9 mouse cellular contexts compared by ENCODE assay signal in genomic region chr11:77985541-77986065, GRCm38 (mm10). TPM values are rescaled to one million over a fixed set of nuclear protein-coding genes. Genes with fewer than 3 reads are reported as not detected.
DNase-seq lines count a peak whose midpoint lies in the region; ATAC-seq and TF ChIP-seq lines count a peak whose summit lies in the region.
"Had no signal": no experiment of that assay in that cellular context is flagged by ENCODE, and none has a peak within 500 bp of the region (broad histone marks: within the 10 kb centered on the region; RNA-seq: fewer than 3 reads in every experiment).

No protein-coding gene starts in this region.

- no peaks in the 10 kb centered on the region for H3K9me3 ChIP-seq in embryonic facial prominence, embryonic 15.5 days (replicated peaks)
- H3K9me3 ChIP-seq in limb, embryonic 10.5 days (replicated peaks) = no peaks in the 10 kb centered on the region
- H3K9me3 ChIP-seq in neural tube, embryonic 14.5 days (ENCODE audit: control insufficient read depth, low read length) = no peaks in the 10 kb centered on the region

- peak overlapping the region; percentile 87 for H3K4me2 ChIP-seq in embryonic facial prominence, embryonic 15.5 days (replicated peaks)
- H3K4me2 ChIP-seq in neural tube, embryonic 14.5 days (ENCODE audit: low read depth, low read length) = peak overlapping the region; percentile 89

- peak overlapping the region; percentile 91; the same call in 1 of the 2 replicates for H3K27ac ChIP-seq in layer of hippocampus, adult 2 months
- H3K27ac ChIP-seq in embryonic facial prominence, embryonic 15.5 days (replicated peaks) = peak overlapping the region; percentile 95
- H3K27ac ChIP-seq in limb, embryonic 10.5 days = 0 out of 2 replicates have a peak overlapping the region, but pooled peaks have one; percentile 95
- no peak overlapping the region for H3K27ac ChIP-seq in neural tube, embryonic 14.5 days (ENCODE audit: low read depth, low read length)

- H3K36me3 ChIP-seq in embryonic facial prominence, embryonic 15.5 days = peaks cover 22% of the 10 kb centered on the region
- H3K36me3 ChIP-seq in limb, embryonic 10.5 days = peaks cover 61% of the 10 kb centered on the region
- peaks cover 14% of the 10 kb centered on the region; the same call in 1 of the 2 replicates for H3K36me3 ChIP-seq in neural tube, embryonic 14.5 days (ENCODE audit: control insufficient read depth, insufficient read depth, low read length)

- WGBS in embryonic facial prominence, embryonic 15.5 days = 82% methylated on average over 3 of the region's 3 CpGs
- WGBS in limb, embryonic 10.5 days = 85% methylated on average over 3 of the region's 3 CpGs
- WGBS in neural tube, embryonic 14.5 days = 88% methylated on average over 3 of the region's 3 CpGs

- no peaks in the 10 kb centered on the region for H3K27me3 ChIP-seq in embryonic facial prominence, embryonic 15.5 days
- no peaks in the 10 kb centered on the region for H3K27me3 ChIP-seq in limb, embryonic 10.5 days (ENCODE audit: low read depth, poor library complexity, severe bottlenecking)
- H3K27me3 ChIP-seq in neural tube, embryonic 14.5 days (ENCODE audit: control insufficient read depth, insufficient read depth, low read length) = no peaks in the 10 kb centered on the region

- no peak for TF ChIP-seq CTCF in layer of hippocampus, adult 2 months (conservative IDR thresholded peaks at IDR 0.05)

- 0 out of 2 replicates have a peak overlapping the region, but pooled peaks have one; percentile 100 for H3K9ac ChIP-seq in embryonic facial prominence, embryonic 15.5 days
- no peak overlapping the region for H3K9ac ChIP-seq in neural tube, embryonic 14.5 days (replicated peaks; ENCODE audit: low read depth, low read length)

- no peak for ATAC-seq in embryonic facial prominence, embryonic 15.5 days (ENCODE audit: insufficient number of reproducible peaks, low FRiP score, low TSS enrichment, low read depth)
- ATAC-seq in neural tube, embryonic 14.5 days (ENCODE audit: low read depth) = no peak
- ATAC-seq in erythroid progenitor cell, adult 5-6 weeks (replicated peaks; ENCODE audit: low FRiP score, poor library complexity, severe bottlenecking) = no peak

- H3K4me1 ChIP-seq in embryonic facial prominence, embryonic 15.5 days = peaks cover 14% of the 10 kb centered on the region
- H3K4me1 ChIP-seq in limb, embryonic 10.5 days = peaks cover 14% of the 10 kb centered on the region
- H3K4me1 ChIP-seq in neural tube, embryonic 14.5 days (ENCODE audit: control insufficient read depth, insufficient read depth, low read length) = 0 out of 2 replicates have a peak, but pooled peaks cover 4% of the 10 kb centered on the region

- no peak for DNase-seq in layer of hippocampus, adult 2 months (ENCODE audit: low spot score in 2 of 2)
- no peak for DNase-seq in layer of hippocampus, adult 18-20 months (ENCODE audit: low spot score in 2 of 2)
- no peak for DNase-seq in limb, embryonic 10.5 days (ENCODE audit: low spot score)
- DNase-seq in urinary bladder, adult 18-20 months (ENCODE audit: low spot score in 2 of 2) = no peak
- no peak for DNase-seq in spleen, adult 12 weeks (ENCODE audit: low spot score)
- DNase-seq: lung, adult 2 months had no signal

- peak overlapping the region; percentile 76 for H3K4me3 ChIP-seq in layer of hippocampus, adult 2 months
- peak overlapping the region; percentile 99 for H3K4me3 ChIP-seq in embryonic facial prominence, embryonic 15.5 days (replicated peaks)
- peak overlapping the region; percentile 99 for H3K4me3 ChIP-seq in limb, embryonic 10.5 days
- H3K4me3 ChIP-seq in neural tube, embryonic 14.5 days (ENCODE audit: low read depth, low read length) = peak overlapping the region; percentile 99

RNA-seq across cellular contexts. Expression of gene Phf12, which starts 3.0 kb away (rescaled TPM):
- 10 to 100 TPM; 59.0 to 62.4 TPM for total RNA-seq in layer of hippocampus, adult 2 months (2021)
- total RNA-seq in layer of hippocampus, adult 18-20 months (2021) = 10 to 100 TPM; 52.6 to 55.4 TPM
- 16.8 and 18.4 TPM in 2 replicates for polyA plus RNA-seq in embryonic facial prominence, embryonic 15.5 days (2015; fragmentation: Nextera tagmentation; extraction: Ambion mirVana)
- 21.0 and 23.1 TPM in 2 replicates for polyA plus RNA-seq in limb, embryonic 10.5 days (2016; fragmentation: Nextera tagmentation; extraction: Ambion mirVana)
- polyA plus RNA-seq in neural tube, embryonic 14.5 days (2014; fragmentation: Nextera tagmentation; extraction: Ambion mirVana) = 16.3 and 19.0 TPM in 2 replicates
- 45.7 and 92.3 TPM in 2 replicates for total RNA-seq in erythroid progenitor cell, adult 5-6 weeks (2015; ENCODE audit: low replicate concordance)
- total RNA-seq in erythroid progenitor cell, adult 5-6 weeks (2017; ENCODE audit: low replicate concordance) = 27.2 and 39.9 TPM in 2 replicates

RNA-seq across cellular contexts. Expression of gene Dhrs13, which starts 46.5 kb away (rescaled TPM):
- total RNA-seq in layer of hippocampus, adult 2 months (2021) = 1 to 10 TPM; 4.6 to 5.7 TPM
- total RNA-seq in layer of hippocampus, adult 18-20 months (2021) = 1 to 10 TPM; 5.0 TPM
- polyA plus RNA-seq in embryonic facial prominence, embryonic 15.5 days (2015; fragmentation: Nextera tagmentation; extraction: Ambion mirVana) = 18.5 and 19.7 TPM in 2 replicates
- polyA plus RNA-seq in limb, embryonic 10.5 days (2016; fragmentation: Nextera tagmentation; extraction: Ambion mirVana) = 16.1 and 17.5 TPM in 2 replicates
- 55.6 and 58.6 TPM in 2 replicates for polyA plus RNA-seq in neural tube, embryonic 14.5 days (2014; fragmentation: Nextera tagmentation; extraction: Ambion mirVana)
- 10.1 and 10.8 TPM in 2 replicates for total RNA-seq in erythroid progenitor cell, adult 5-6 weeks (2015; ENCODE audit: low replicate concordance)
- total RNA-seq in erythroid progenitor cell, adult 5-6 weeks (2017; ENCODE audit: low replicate concordance) = 7.1 and 10.8 TPM in 2 replicates

RNA-seq across cellular contexts. Expression of gene Flot2, which starts 52.1 kb away (rescaled TPM):
- total RNA-seq in layer of hippocampus, adult 2 months (2021) = 10 to 100 TPM; 70.9 to 77.4 TPM
- 10 to 100 TPM; 73.6 to 75.9 TPM for total RNA-seq in layer of hippocampus, adult 18-20 months (2021)
- polyA plus RNA-seq in embryonic facial prominence, embryonic 15.5 days (2015; fragmentation: Nextera tagmentation; extraction: Ambion mirVana) = 65.5 and 65.7 TPM in 2 replicates
- polyA plus RNA-seq in limb, embryonic 10.5 days (2016; fragmentation: Nextera tagmentation; extraction: Ambion mirVana) = 58.9 and 64.6 TPM in 2 replicates
- 106 and 117 TPM in 2 replicates for polyA plus RNA-seq in neural tube, embryonic 14.5 days (2014; fragmentation: Nextera tagmentation; extraction: Ambion mirVana)
- total RNA-seq in erythroid progenitor cell, adult 5-6 weeks (2015; ENCODE audit: low replicate concordance) = 15.1 and 24.7 TPM in 2 replicates
- 13.1 and 17.6 TPM in 2 replicates for total RNA-seq in erythroid progenitor cell, adult 5-6 weeks (2017; ENCODE audit: low replicate concordance)

RNA-seq across cellular contexts. Expression of gene Sez6, which starts 55.0 kb away (rescaled TPM):
- total RNA-seq in layer of hippocampus, adult 2 months (2021) = 100 to 1,000 TPM; 154 to 159 TPM
- 100 to 1,000 TPM; 161 to 167 TPM for total RNA-seq in layer of hippocampus, adult 18-20 months (2021)
- polyA plus RNA-seq in embryonic facial prominence, embryonic 15.5 days (2015; fragmentation: Nextera tagmentation; extraction: Ambion mirVana) = 0.60 and 1.3 TPM in 2 replicates
- 0.11 and 0.14 TPM in 2 replicates for polyA plus RNA-seq in limb, embryonic 10.5 days (2016; fragmentation: Nextera tagmentation; extraction: Ambion mirVana)
- polyA plus RNA-seq in neural tube, embryonic 14.5 days (2014; fragmentation: Nextera tagmentation; extraction: Ambion mirVana) = 121 and 145 TPM in 2 replicates
- not detected in 2 replicates for total RNA-seq in erythroid progenitor cell, adult 5-6 weeks (2015; ENCODE audit: low replicate concordance)
- total RNA-seq in erythroid progenitor cell, adult 5-6 weeks (2017; ENCODE audit: low replicate concordance) = not detected in 2 replicates
